Mouse (Mus musculus): Measurements from ENCODE around the gene Dhx58. TPM values are rescaled to one million over a fixed set of nuclear protein-coding genes. Genes with fewer than 3 reads are reported as not detected.

Gene Dhx58
- polyA plus RNA-seq (2014; fragmentation: Nextera tagmentation; extraction: Ambion mirVana) = 2.7 and 2.8 TPM in 2 replicates

- H3K4me2 ChIP-seq (ENCODE audit: low read depth, low read length) = no peak within 1 kb of the TSS
- no peak for ATAC-seq (ENCODE audit: low read depth)
- WGBS = 75% methylated on average over 7 of the region's 7 CpGs
These were observed at the start of gene Dhx58 for GRCm38 (mm10) chr11:100703851-100704531. Gene Dhx58 (minus strand): TSS chr11:100704271.

GRCm38 (mm10) chr11:100752294-100752693 is 48.2 kb upstream of the Dhx58 start:
- no peak overlapping the region for H3K4me2 ChIP-seq (ENCODE audit: low read depth, low read length)
- H3K9me3 ChIP-seq (ENCODE audit: control insufficient read depth, low read length) = no peaks in the 10 kb centered on the region
- H3K9ac ChIP-seq (replicated peaks; ENCODE audit: low read depth, low read length) = no peak overlapping the region
- no peak for ATAC-seq (ENCODE audit: low read depth)
- H3K4me3 ChIP-seq (ENCODE audit: low read depth, low read length) = no peak overlapping the region
- H3K27me3 ChIP-seq (ENCODE audit: control insufficient read depth, insufficient read depth, low read length) = no peaks in the 10 kb centered on the region
- WGBS = 17% methylated on average over 10 of the region's 10 CpGs
- H3K4me1 ChIP-seq (ENCODE audit: control insufficient read depth, insufficient read depth, low read length) = no peaks in the 10 kb centered on the region
- H3K27ac ChIP-seq (ENCODE audit: low read depth, low read length) = no peak overlapping the region
- 0 out of 2 replicates have a peak, but pooled peaks cover 3% of the 10 kb centered on the region for H3K36me3 ChIP-seq (ENCODE audit: control insufficient read depth, insufficient read depth, low read length)

More at GRCm38 (mm10) chr11:100703851-100704531, at the start of gene Dhx58:
- Histone ChIP-seq H3K36me3 (ENCODE audit: control insufficient read depth, insufficient read depth, low read length) (peaks cover 21% of the 10 kb centered on the region), H3K4me3 (ENCODE audit: low read depth, low read length) (no peak within 1 kb of the TSS), H3K4me1 (ENCODE audit: control insufficient read depth, insufficient read depth, low read length) (no peaks in the 10 kb centered on the region), H3K27ac (ENCODE audit: low read depth, low read length) (no peak within 1 kb of the TSS), H3K27me3 (ENCODE audit: control insufficient read depth, insufficient read depth, low read length) (no peaks in the 10 kb centered on the region), H3K9me3 (ENCODE audit: control insufficient read depth, low read length) (no peaks in the 10 kb centered on the region), H3K9ac (replicated peaks; ENCODE audit: low read depth, low read length) (no peak within 1 kb of the TSS)

- Histone ChIP-seq H3K9me3 (ENCODE audit: control insufficient read depth, low read length) (no peaks in the 10 kb centered on the region), H3K27me3 (ENCODE audit: control insufficient read depth, insufficient read depth, low read length) (no peaks in the 10 kb centered on the region), H3K9ac (replicated peaks; ENCODE audit: low read depth, low read length) (no peak overlapping the region), H3K4me1 (ENCODE audit: control insufficient read depth, insufficient read depth, low read length) (no peaks in the 10 kb centered on the region), H3K27ac (ENCODE audit: low read depth, low read length) (no peak overlapping the region), H3K4me2 (ENCODE audit: low read depth, low read length) (no peak overlapping the region), H3K36me3 (ENCODE audit: control insufficient read depth, insufficient read depth, low read length) (0 out of 2 replicates have a peak, but pooled peaks cover 3% of the 10 kb centered on the region), H3K4me3 (ENCODE audit: low read depth, low read length) (no peak overlapping the region)
- no peak for ATAC-seq (ENCODE audit: low read depth)
- whole genome bisulfite sequencing = 89% methylated on average over 16 of the region's 16 CpGs
These were observed 46.1 kb upstream of the Dhx58 start for GRCm38 (mm10) chr11:100750127-100750526.

DNA sequence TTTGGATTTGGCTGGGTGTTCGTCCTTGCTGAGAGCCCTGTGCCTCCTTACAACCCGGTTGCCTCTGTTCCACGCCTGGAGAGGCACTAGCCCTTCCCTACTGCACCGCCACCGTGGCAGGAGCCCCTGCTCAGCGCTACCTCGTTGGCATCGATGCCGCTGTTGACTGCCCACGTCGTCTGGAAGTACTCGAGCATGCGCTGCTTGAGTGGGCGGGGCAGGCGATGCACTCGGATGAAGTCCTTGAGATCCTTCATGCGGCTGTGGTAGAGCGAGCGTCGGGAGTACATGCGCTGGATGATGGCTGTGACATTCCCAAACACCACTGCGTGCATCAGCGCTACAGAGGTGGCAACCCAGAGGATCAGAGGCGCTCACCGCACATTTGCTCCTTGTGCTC is 45.4 kb upstream of the Dhx58 start:
- Histone ChIP-seq H3K4me1 (ENCODE audit: control insufficient read depth, insufficient read depth, low read length) (no peaks in the 10 kb centered on the region), H3K4me2 (ENCODE audit: low read depth, low read length) (no peak overlapping the region), H3K36me3 (ENCODE audit: control insufficient read depth, insufficient read depth, low read length) (0 out of 2 replicates have a peak, but pooled peaks cover 3% of the 10 kb centered on the region), H3K9me3 (ENCODE audit: control insufficient read depth, low read length) (no peaks in the 10 kb centered on the region), H3K27ac (ENCODE audit: low read depth, low read length) (no peak overlapping the region), H3K4me3 (ENCODE audit: low read depth, low read length) (no peak overlapping the region), H3K27me3 (ENCODE audit: control insufficient read depth, insufficient read depth, low read length) (no peaks in the 10 kb centered on the region), H3K9ac (replicated peaks; ENCODE audit: low read depth, low read length) (no peak overlapping the region)
- WGBS = 53% methylated on average over 25 of the region's 25 CpGs
- no peak for ATAC-seq (ENCODE audit: low read depth)

- no peak overlapping the region for H3K4me2 ChIP-seq (ENCODE audit: low read depth, low read length)
- no peak overlapping the region for H3K27ac ChIP-seq (ENCODE audit: low read depth, low read length)
- 0 out of 2 replicates have a peak, but pooled peaks cover 3% of the 10 kb centered on the region for H3K36me3 ChIP-seq (ENCODE audit: control insufficient read depth, insufficient read depth, low read length)
- no peaks in the 10 kb centered on the region for H3K9me3 ChIP-seq (ENCODE audit: control insufficient read depth, low read length)
- ATAC-seq (ENCODE audit: low read depth) = no peak
- WGBS = 83% methylated on average over 4 of the region's 4 CpGs
- H3K4me3 ChIP-seq (ENCODE audit: low read depth, low read length) = no peak overlapping the region
- H3K27me3 ChIP-seq (ENCODE audit: control insufficient read depth, insufficient read depth, low read length) = no peaks in the 10 kb centered on the region
- no peak overlapping the region for H3K9ac ChIP-seq (replicated peaks; ENCODE audit: low read depth, low read length)
- no peaks in the 10 kb centered on the region for H3K4me1 ChIP-seq (ENCODE audit: control insufficient read depth, insufficient read depth, low read length)
These were observed 44.5 kb upstream of the Dhx58 start for GRCm38 (mm10) chr11:100748620-100749019.

- Histone ChIP-seq H3K36me3 (ENCODE audit: control insufficient read depth, insufficient read depth, low read length) (0 out of 2 replicates have a peak, but pooled peaks cover 3% of the 10 kb centered on the region), H3K9me3 (ENCODE audit: control insufficient read depth, low read length) (no peaks in the 10 kb centered on the region), H3K27me3 (ENCODE audit: control insufficient read depth, insufficient read depth, low read length) (no peaks in the 10 kb centered on the region), H3K4me1 (ENCODE audit: control insufficient read depth, insufficient read depth, low read length) (no peaks in the 10 kb centered on the region), H3K4me3 (ENCODE audit: low read depth, low read length) (no peak overlapping the region), H3K9ac (replicated peaks; ENCODE audit: low read depth, low read length) (no peak overlapping the region), H3K4me2 (ENCODE audit: low read depth, low read length) (no peak overlapping the region), H3K27ac (ENCODE audit: low read depth, low read length) (no peak overlapping the region)
- WGBS = 68% methylated on average over 5 of the region's 5 CpGs
- no peak for ATAC-seq (ENCODE audit: low read depth)
These were observed 43.0 kb upstream of the Dhx58 start for GRCm38 (mm10) chr11:100747114-100747513.

GRCm38 (mm10) chr11:100746546-100746945 is 42.5 kb upstream of the Dhx58 start:
- WGBS = 87% methylated on average over 10 of the region's 10 CpGs
- no peaks in the 10 kb centered on the region for H3K4me1 ChIP-seq (ENCODE audit: control insufficient read depth, insufficient read depth, low read length)
- H3K9me3 ChIP-seq (ENCODE audit: control insufficient read depth, low read length) = no peaks in the 10 kb centered on the region
- no peak for ATAC-seq (ENCODE audit: low read depth)
- H3K27ac ChIP-seq (ENCODE audit: low read depth, low read length) = no peak overlapping the region
- H3K4me3 ChIP-seq (ENCODE audit: low read depth, low read length) = no peak overlapping the region
- H3K27me3 ChIP-seq (ENCODE audit: control insufficient read depth, insufficient read depth, low read length) = no peaks in the 10 kb centered on the region
- H3K4me2 ChIP-seq (ENCODE audit: low read depth, low read length) = no peak overlapping the region
- H3K9ac ChIP-seq (replicated peaks; ENCODE audit: low read depth, low read length) = no peak overlapping the region
- H3K36me3 ChIP-seq (ENCODE audit: control insufficient read depth, insufficient read depth, low read length) = 0 out of 2 replicates have a peak, but pooled peaks cover 6% of the 10 kb centered on the region

DNA sequence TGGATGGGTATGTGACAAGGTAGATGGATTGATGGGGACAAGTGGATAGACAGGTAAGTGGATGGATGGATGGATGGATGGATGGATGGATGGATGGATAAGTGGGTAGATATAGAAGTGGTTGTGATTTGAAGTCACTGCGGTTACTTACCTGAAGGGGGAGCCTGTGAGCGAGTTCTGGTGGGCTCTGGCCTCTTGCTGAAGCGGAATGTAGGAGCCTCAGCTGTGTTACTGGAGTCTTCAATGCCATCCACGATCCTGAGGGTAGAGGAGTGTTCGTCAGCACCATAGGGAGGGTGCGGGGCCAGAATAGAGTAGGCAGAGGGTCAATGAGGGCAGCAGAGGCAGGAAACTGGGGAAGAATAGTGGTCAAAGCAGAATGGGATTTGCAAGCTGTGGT is 41.0 kb upstream of the Dhx58 start:
- Histone ChIP-seq H3K27me3 (ENCODE audit: control insufficient read depth, insufficient read depth, low read length) (no peaks in the 10 kb centered on the region), H3K9ac (replicated peaks; ENCODE audit: low read depth, low read length) (no peak overlapping the region), H3K27ac (ENCODE audit: low read depth, low read length) (no peak overlapping the region), H3K4me2 (ENCODE audit: low read depth, low read length) (no peak overlapping the region), H3K4me1 (ENCODE audit: control insufficient read depth, insufficient read depth, low read length) (no peaks in the 10 kb centered on the region), H3K9me3 (ENCODE audit: control insufficient read depth, low read length) (no peaks in the 10 kb centered on the region), H3K36me3 (ENCODE audit: control insufficient read depth, insufficient read depth, low read length) (0 out of 2 replicates have a peak, but pooled peaks cover 10% of the 10 kb centered on the region), H3K4me3 (ENCODE audit: low read depth, low read length) (no peak overlapping the region)
- WGBS = 13% methylated on average over 6 of the region's 6 CpGs
- peak; percentile 72 for ATAC-seq (ENCODE audit: low read depth)

DNA sequence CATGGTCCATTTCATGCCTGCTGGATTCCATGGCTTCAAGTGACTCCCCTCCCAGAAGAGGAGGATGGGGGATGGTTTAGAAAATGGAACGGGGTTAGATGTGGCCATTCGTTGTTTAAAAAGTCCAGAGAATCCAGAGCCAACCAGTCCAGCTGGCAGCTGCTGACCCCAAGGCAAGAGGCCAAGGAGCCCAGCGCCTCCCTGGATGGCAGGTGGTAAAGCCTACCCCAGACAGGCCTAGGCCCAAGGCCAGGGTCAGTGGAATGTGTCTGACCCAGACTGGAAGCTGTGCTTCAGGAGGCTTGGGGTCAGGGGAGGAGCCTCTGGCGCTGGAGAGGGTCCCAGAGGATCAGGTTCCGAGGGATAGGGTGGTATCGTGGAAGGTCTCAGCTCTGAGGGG is 37.3 kb upstream of the Dhx58 start:
- Histone ChIP-seq H3K9me3 (ENCODE audit: control insufficient read depth, low read length) (no peaks in the 10 kb centered on the region), H3K4me2 (ENCODE audit: low read depth, low read length) (no peak overlapping the region), H3K4me1 (ENCODE audit: control insufficient read depth, insufficient read depth, low read length) (peaks cover 11% of the 10 kb centered on the region), H3K36me3 (ENCODE audit: control insufficient read depth, insufficient read depth, low read length) (0 out of 2 replicates have a peak, but pooled peaks cover 9% of the 10 kb centered on the region), H3K9ac (replicated peaks; ENCODE audit: low read depth, low read length) (no peak overlapping the region), H3K4me3 (ENCODE audit: low read depth, low read length) (no peak overlapping the region), H3K27ac (ENCODE audit: low read depth, low read length) (no peak overlapping the region), H3K27me3 (ENCODE audit: control insufficient read depth, insufficient read depth, low read length) (no peaks in the 10 kb centered on the region)
- no peak for ATAC-seq (ENCODE audit: low read depth)
- WGBS = 70% methylated on average over 6 of the region's 6 CpGs

Measured in neural tube, embryonic 14.5 days (tissue).